Mouse (Mus musculus): ENCODE measurements around the gene Fam76a. TPM values are rescaled to one million over a fixed set of nuclear protein-coding genes. Genes with fewer than 3 reads are reported as not detected.

The Fam76a gene
- polyA plus RNA-seq, 1 experiment from 2014 or later: 21.7 TPM

DNA sequence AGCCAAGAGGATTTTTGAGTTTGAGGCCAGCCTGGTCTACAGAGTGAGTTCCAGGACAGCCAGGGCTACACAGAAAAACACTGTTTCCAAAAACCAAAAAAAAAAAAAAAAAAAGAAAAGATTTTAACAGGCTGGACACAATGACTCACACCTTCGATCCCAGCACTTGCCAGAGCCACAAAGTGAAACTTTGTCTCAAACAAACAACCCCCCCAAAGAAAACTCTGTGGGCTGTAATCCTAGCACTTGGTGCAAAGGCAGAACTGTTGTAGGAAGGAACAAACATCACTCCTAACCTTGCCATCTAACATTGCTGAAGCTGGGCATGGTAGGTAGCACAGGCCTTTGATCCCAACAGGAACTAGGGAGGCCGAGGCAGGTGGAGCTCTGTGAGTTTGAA, 57.5 kb downstream of the Fam76a start:
- no peak overlapping the region for H3K27ac ChIP-seq (ENCODE audit: low read depth)
- DNase-seq (no peak), ATAC-seq (no peak)
- H3K9me3 ChIP-seq (ENCODE audit: low read length): no peaks in the 10 kb centered on the region
- H3K27me3 ChIP-seq (ENCODE audit: insufficient read depth, low read length): no peaks in the 10 kb centered on the region
- TF ChIP-seq EP300 (IDR thresholded peaks at IDR 0.05; ENCODE audit: low read depth): no peak
- no peak for TF ChIP-seq CTCF (IDR thresholded peaks at IDR 0.05; ENCODE audit: low read depth)
- H3K9ac ChIP-seq (replicated peaks): no peak overlapping the region
- H3K4me1 ChIP-seq (ENCODE audit: insufficient read depth): no peaks in the 10 kb centered on the region
- no peak overlapping the region for H3K4me2 ChIP-seq (ENCODE audit: low read depth, low read length)
- 89% methylated on average over 2 of the region's 2 CpGs for WGBS (ENCODE audit: insufficient replicate concordance)
- no peak overlapping the region for H3K4me3 ChIP-seq (ENCODE audit: low read depth, low read length)
- peaks cover 53% of the 10 kb centered on the region for H3K36me3 ChIP-seq (replicated peaks; ENCODE audit: insufficient read depth, low read length)

DNA sequence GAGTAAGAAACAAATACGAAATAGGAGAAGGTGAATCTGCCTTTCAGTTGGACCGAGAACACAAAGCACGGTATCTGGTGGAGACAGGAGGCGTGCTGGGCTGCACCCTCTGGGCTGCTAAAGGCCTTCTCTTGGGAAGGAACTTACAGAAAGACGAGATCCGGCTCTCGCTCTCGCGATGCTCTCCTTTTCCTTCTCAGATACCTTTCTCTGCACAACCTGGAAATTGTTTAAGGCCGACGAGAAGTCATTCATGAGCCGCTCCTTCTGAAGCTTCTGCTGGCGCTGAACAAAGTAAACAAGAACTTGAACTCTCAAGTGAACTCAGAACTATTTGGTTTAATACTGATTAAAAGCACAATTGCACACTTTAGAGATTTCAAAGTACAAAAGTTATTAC, 59.3 kb downstream of the Fam76a start:
- Histone ChIP-seq H3K9ac (replicated peaks) (no peak overlapping the region), H3K4me3 (ENCODE audit: low read depth, low read length) (no peak overlapping the region), H3K36me3 (replicated peaks; ENCODE audit: insufficient read depth, low read length) (peaks cover 53% of the 10 kb centered on the region), H3K27me3 (ENCODE audit: insufficient read depth, low read length) (no peaks in the 10 kb centered on the region), H3K27ac (ENCODE audit: low read depth) (no peak overlapping the region), H3K9me3 (ENCODE audit: low read length) (no peaks in the 10 kb centered on the region), H3K4me2 (ENCODE audit: low read depth, low read length) (no peak overlapping the region), H3K4me1 (ENCODE audit: insufficient read depth) (no peaks in the 10 kb centered on the region)
- 87% methylated on average over 13 of the region's 13 CpGs for WGBS (ENCODE audit: insufficient replicate concordance)
- ATAC-seq (no peak), DNase-seq (no peak)
- TF ChIP-seq CTCF (IDR thresholded peaks at IDR 0.05; ENCODE audit: low read depth) (no peak), EP300 (IDR thresholded peaks at IDR 0.05; ENCODE audit: low read depth) (no peak)

DNA sequence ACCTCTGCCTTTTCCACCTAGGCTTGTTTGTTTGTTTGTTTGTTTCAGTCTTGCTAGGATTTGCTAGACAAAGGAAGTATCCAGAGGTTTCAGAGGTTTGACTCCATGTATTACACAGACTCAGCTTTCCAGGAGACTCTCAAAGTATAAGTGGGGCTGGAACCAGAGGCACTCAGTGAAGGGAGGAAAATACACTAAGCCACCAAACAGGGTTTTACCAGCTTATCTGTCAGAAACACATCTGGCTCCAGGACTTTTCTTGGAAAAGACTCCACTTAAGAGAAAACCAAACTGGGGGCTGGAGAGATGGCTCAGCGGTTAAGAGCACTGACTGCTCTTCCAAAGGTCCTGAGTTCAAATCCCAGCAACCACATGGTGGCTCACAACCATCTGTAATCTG, 61.5 kb downstream of the Fam76a start:
- Histone ChIP-seq H3K4me3 (ENCODE audit: low read depth, low read length) (no peak overlapping the region), H3K4me2 (ENCODE audit: low read depth, low read length) (no peak overlapping the region), H3K27ac (ENCODE audit: low read depth) (no peak overlapping the region), H3K9me3 (ENCODE audit: low read length) (no peaks in the 10 kb centered on the region), H3K9ac (replicated peaks) (no peak overlapping the region), H3K27me3 (ENCODE audit: insufficient read depth, low read length) (no peaks in the 10 kb centered on the region), H3K4me1 (ENCODE audit: insufficient read depth) (no peaks in the 10 kb centered on the region), H3K36me3 (replicated peaks; ENCODE audit: insufficient read depth, low read length) (peaks cover 60% of the 10 kb centered on the region)
- no peak for TF ChIP-seq CTCF (IDR thresholded peaks at IDR 0.05; ENCODE audit: low read depth)
- 59% methylated on average over 1 of the region's 1 CpGs for WGBS (ENCODE audit: insufficient replicate concordance)
- ATAC-seq (no peak), DNase-seq (no peak)

Other genes starting within 250 kb of the Fam76a start
- 3.3 and 3.8 TPM in 2 replicates for gene Xkr8, start 190.0 kb downstream of the Fam76a start, polyA plus RNA-seq (2015; fragmentation: Nextera tagmentation; extraction: Ambion mirVana)
- gene Smpdl3b, start 165.3 kb downstream of the Fam76a start, polyA plus RNA-seq (2015; fragmentation: Nextera tagmentation; extraction: Ambion mirVana): 0.31 and 0.34 TPM in 2 replicates
- gene Rpa2, start 154.2 kb downstream of the Fam76a start, polyA plus RNA-seq (2015; fragmentation: Nextera tagmentation; extraction: Ambion mirVana): 38.6 and 43.0 TPM in 2 replicates
- 3.1 and 3.5 TPM in 2 replicates for gene Themis2, start 126.2 kb downstream of the Fam76a start, polyA plus RNA-seq (2015; fragmentation: Nextera tagmentation; extraction: Ambion mirVana)
- gene Ppp1r8, start 79.4 kb downstream of the Fam76a start, polyA plus RNA-seq (2015; fragmentation: Nextera tagmentation; extraction: Ambion mirVana): 11.1 and 11.9 TPM in 2 replicates
- gene Stx12, start 38.0 kb downstream of the Fam76a start, polyA plus RNA-seq (2015; fragmentation: Nextera tagmentation; extraction: Ambion mirVana): 14.4 and 17.0 TPM in 2 replicates
- 3.8 and 4.0 TPM in 2 replicates for gene Fgr, start 51.5 kb upstream of the Fam76a start, polyA plus RNA-seq (2015; fragmentation: Nextera tagmentation; extraction: Ambion mirVana)
- gene Ahdc1, start 88.7 kb upstream of the Fam76a start, polyA plus RNA-seq (2015; fragmentation: Nextera tagmentation; extraction: Ambion mirVana): 0.76 and 0.87 TPM in 2 replicates
- gene Wasf2, start 207.9 kb upstream of the Fam76a start, polyA plus RNA-seq (2015; fragmentation: Nextera tagmentation; extraction: Ambion mirVana): 35.8 and 43.1 TPM in 2 replicates

Measured in liver, postnatal 0 days (tissue).